Mouse (Mus musculus) embryonic fibroblast, embryonic 13.5 days (primary cell): ENCODE data around the gene Gucy2g.

Experiments used
- CTCF ChIP-seq: IDR thresholded peaks from 2 replicates; pipeline ENCODE4 v1.5.1; 2011; ENCODE audit warnings: mild to moderate bottlenecking, control low read depth, low read length, moderate library complexity, borderline replicate concordance; ENCODE audit not compliant: insufficient read depth
- POLR2A ChIP-seq: IDR thresholded peaks from 2 replicates; pipeline ENCODE4 v1.6.1; 2011; ENCODE audit warnings: low read depth, mild to moderate bottlenecking, control low read depth, low read length, moderate library complexity

GRCm38 (mm10) chr19:55207205-55207604 lies 33.8 kb downstream of the Gucy2g start:
- TF ChIP-seq CTCF (no peak), POLR2A (no peak)
